Mouse (Mus musculus): ENCODE measurements around the gene Tuba1b. TPM values are rescaled to one million over a fixed set of nuclear protein-coding genes. Genes with fewer than 3 reads are reported as not detected.

Tuba1b gene
- total RNA-seq, 2 experiments from 2014 or later: 466 to 491 TPM

DNA sequence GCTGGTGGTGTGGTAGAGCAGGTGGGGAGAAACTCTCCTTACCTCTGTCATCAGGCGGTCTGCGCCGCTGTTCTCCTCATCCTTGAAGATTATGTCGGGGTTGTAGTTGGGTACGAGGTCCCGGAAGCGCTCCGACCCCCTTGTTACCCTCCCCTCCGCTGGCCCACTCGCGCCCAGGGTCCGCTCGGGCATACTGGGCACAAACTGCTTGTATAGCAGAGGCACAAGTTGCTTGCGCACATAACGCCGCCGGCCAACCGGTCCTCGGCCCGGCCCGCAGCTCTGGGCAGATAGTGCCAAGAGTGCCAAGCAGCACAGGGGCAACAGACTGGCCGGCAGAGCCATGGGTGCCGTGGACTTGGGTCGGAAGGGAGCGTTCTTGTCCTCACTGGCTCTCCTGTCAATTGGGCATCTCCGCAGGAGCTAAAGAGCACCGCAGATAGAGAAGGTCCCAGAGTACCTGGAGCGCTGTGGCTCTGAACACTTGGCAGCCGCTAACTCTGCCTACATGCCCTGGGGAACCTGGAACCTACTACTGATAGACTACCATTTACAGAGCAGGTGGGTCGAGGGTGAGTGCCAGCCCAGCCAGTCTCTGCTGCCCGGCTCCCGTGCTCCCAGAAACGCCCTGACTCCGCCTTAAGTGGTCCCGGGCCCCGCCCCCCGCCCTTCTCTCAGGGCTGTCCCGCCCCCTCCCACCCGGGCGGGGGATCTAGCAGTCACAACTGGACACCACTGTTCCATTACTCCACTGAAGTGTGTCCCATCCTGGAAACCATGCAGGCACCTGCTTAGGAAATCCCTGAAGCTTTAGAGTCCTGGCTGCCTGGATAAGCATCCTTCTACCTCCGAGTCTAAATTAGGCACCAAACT lies 36.2 kb downstream of the Tuba1b start, which contains the start of gene Dhh:
Gene Dhh (minus strand): TSS at position 613 of the 873 bp plus-strand sequence.
- Histone ChIP-seq H3K4me3 (no peak within 1 kb of the TSS; the same call in 1 of the 2 replicates), H3K27ac (no peak within 1 kb of the TSS)
- no peak for DNase-seq (ENCODE audit: low spot score in 2 of 2)
- TF ChIP-seq CTCF (conservative IDR thresholded peaks at IDR 0.05): no peak

DNA sequence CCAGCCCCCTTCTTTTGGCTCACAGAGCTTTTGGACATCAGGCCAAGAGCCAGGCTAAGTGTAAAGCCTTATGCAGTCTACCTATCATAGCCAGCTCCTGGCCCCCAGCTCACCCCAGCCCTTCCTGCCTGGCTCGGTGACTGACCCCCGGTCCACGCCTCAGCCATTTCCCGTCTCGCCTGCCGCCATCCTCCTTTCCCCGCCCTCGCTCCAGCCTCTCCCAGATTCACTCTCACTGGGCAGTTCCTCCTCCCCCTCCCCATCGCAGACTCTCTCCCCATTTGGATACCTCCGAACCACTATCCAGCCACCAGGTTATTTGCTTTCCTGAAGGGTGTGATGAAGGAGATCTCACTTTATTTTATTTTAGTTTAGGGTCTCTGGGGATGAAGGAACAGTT lies 36.9 kb downstream of the Tuba1b start:
- TF ChIP-seq CTCF (conservative IDR thresholded peaks at IDR 0.05): no peak
- DNase-seq (ENCODE audit: low spot score in 2 of 2): no peak
- Histone ChIP-seq H3K27ac (no peak overlapping the region), H3K4me3 (no peak overlapping the region)

DNA sequence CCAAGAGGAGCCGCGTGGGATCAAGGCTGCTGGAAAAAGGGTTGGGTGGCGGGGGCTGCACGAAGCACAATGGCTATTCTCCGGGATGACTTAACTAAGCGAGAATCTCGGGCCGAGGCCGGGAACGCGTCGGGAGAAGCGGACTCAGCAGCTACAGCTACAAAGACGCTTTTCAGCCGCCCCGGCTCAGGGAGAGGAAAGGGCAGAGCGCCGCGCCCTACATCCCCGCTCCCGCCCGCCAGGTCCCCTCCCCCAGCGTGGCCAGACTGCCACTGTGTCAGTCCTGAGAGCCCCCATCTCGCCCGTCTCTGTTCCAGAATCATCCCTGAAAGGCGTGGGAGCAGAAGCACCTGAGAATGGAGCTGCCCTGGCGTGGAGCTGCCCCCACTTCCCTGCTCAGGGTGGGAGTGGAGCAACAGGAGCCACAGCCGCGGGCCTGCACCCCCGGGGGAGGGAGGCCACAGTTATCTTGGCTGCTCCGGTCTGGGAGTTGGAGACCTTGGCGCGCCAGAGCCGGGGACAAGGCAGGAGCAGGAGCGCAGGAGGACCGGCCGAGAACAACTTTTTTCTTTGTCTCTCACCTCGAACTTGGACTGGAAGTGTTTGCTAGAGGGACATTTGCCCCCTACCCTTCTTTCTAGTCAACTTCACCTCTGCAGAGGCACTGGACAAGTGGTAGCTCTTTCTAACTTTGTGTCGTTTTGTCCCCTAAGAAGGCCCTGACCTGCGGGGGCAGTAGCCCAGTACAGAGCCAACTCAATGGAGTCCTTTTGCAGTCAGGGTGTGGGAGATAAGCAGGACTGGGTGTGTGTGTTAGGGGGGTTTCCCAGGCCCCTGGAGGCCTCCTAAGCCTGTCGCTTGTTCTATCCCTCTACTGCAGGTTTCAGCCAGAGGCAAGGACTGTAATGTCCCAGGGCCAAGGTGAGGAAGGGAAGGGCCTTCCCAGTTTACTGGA lies 38.5 kb downstream of the Tuba1b start:
- no peak for DNase-seq (ENCODE audit: low spot score in 2 of 2)
- H3K27ac ChIP-seq: no peak overlapping the region
- peak overlapping the region; percentile 20; the same call in 1 of the 2 replicates for H3K4me3 ChIP-seq
- no peak for TF ChIP-seq CTCF (conservative IDR thresholded peaks at IDR 0.05)

DNA sequence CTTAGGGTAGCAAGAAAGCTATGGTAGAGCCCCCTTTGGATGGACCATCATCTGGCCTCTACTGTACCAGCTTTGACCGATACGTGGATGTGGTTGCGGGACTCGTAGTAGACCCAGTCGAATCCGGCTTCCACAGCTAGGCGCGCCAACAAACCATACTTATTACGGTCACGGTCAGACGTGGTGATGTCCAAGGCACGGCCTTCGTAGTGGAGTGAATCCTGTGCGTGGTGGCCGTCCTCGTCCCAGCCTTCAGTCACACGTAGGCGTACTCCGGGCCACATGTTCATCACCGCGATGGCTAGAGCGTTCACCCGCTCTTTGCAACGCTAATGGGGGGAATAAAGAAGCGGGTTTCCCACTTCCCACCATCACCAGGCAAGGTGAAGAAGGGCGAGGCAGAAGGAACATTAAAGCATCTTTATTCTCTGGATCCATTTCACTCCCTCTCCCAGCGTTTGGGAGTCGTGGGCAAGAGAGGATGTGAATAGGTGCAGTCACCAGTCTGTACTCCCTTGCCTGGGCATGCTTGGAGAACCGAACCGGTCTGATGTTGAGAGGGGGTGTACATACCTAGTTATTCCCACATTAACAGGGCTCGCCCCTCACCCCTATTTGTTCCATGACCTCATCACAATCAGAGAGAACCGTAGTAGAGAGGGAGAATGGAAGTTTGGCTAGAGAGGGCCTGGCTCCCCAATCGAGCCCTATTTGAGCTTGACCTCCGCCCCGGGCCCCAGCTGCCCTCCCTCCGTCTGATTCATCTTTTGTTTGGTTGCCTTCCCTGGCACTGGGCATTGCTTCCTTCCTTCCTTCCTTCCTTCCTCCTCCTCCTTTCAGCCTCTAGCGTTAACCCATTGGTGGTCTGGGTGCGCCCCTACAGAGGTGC lies 39.4 kb downstream of the Tuba1b start:
- H3K4me3 ChIP-seq: peak overlapping the region; percentile 64
- H3K27ac ChIP-seq: no peak overlapping the region
- DNase-seq (ENCODE audit: low spot score in 2 of 2): no peak
- TF ChIP-seq CTCF (conservative IDR thresholded peaks at IDR 0.05): no peak

DNA sequence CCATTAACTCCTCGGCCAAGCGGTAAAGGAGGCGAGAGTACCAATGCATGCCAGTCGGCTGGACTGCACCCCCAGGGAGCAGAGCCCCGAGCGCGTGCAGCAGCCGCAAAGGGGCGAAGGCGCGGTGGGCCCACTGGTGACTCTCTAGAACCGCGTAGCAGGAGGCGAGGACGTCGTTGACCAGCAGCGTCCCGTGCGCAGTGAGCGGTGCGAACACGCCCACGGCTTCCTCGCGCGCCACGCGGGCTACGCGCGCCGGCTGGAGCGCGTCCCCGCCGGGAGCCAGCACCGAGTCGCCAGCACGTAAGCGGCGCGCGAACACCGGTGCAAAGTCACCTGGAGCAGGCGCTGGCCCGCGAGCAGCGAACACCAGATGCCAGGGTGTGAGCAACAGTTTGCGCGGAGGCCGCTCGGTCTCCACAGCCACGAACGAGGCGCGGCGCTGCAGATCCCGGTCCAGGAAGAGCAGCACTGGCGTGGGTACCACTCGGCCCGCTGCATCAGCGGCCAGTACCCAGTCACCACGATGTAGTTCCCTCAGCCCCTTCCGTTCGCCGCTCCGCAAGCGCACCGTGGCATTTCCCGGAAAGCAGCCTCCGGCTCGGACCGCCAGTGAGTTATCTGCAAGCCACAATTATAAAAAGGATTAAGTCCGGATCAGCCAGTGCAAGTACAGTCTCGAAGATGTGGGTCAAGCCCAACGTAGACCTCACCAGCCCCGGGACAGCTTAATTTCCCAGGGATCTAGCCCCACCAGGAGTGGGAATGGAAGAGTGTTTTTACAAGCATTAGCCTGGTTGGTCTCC lies 40.2 kb downstream of the Tuba1b start, which contains the start of gene Rhebl1:
Gene Rhebl1 (minus strand): TSS at position 601 of the 806 bp plus-strand sequence.
- peak; percentile 19 to 20 for DNase-seq (ENCODE audit: low spot score in 2 of 2)
- no peak for TF ChIP-seq CTCF (conservative IDR thresholded peaks at IDR 0.05)
- peak within 1 kb of the TSS; percentile 64 for H3K4me3 ChIP-seq
- H3K27ac ChIP-seq: 0 out of 2 replicates have a peak within 1 kb of the TSS, but pooled peaks have one; percentile 6

DNA sequence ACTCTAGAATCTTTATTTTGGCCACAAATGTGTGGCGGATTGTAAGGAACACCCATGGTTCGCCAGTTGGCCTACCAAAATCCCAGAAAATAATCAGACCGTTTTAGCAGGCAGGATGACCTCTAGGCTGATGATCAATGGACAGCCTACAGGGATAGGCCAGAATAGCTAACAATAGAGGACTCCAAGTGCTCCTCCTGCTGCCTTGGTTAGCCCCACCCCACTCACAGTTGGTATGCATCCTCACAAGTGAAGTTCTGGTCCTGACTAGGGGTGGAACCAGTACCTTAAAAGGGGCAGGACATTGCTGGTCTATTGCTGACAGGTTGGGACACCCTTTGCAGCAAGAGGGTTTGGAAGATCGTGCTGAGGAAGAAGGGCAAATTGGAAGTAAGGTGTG lies 41.3 kb downstream of the Tuba1b start:
- no peak for DNase-seq (ENCODE audit: low spot score in 2 of 2)
- Histone ChIP-seq H3K4me3 (no peak overlapping the region), H3K27ac (no peak overlapping the region)
- no peak for TF ChIP-seq CTCF (conservative IDR thresholded peaks at IDR 0.05)

DNA sequence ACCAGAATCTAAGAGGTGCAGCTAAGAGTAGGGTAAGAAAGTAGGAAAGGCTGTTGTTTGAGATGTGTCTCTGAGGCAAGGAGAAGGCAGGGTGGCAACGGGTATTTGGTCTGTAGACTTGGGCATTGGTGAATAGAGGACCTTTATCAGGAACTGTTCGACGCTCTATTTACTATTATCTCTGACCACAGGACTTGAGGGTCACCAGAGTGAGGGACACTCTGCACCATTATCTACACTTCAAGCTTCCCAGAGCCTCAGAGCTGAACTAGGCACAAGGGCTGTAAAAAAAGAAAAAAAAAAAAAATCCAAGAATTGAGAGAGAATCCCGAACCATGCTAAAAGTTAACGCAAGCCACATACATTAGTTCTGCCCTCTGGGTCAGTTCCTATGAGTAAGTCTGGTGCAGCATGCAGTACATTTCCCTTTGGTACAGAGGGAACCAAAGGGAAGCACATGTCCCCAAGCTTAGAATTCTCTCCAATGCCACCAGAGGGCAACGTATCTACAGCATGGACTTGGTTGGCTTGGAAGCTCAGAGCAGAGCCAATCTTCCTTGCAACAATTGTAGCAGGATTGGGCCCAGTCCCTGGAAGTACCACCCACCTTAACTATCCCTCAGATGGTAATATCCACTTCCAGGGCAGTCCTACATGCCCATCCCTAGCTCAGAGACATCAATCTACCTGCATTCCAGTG lies 42.3 kb downstream of the Tuba1b start:
- peak; percentile 74 to 76 for DNase-seq (ENCODE audit: low spot score in 2 of 2)
- H3K27ac ChIP-seq: no peak overlapping the region
- peak; percentile 95 for TF ChIP-seq CTCF (conservative IDR thresholded peaks at IDR 0.05)
- no peak overlapping the region for H3K4me3 ChIP-seq

DNA sequence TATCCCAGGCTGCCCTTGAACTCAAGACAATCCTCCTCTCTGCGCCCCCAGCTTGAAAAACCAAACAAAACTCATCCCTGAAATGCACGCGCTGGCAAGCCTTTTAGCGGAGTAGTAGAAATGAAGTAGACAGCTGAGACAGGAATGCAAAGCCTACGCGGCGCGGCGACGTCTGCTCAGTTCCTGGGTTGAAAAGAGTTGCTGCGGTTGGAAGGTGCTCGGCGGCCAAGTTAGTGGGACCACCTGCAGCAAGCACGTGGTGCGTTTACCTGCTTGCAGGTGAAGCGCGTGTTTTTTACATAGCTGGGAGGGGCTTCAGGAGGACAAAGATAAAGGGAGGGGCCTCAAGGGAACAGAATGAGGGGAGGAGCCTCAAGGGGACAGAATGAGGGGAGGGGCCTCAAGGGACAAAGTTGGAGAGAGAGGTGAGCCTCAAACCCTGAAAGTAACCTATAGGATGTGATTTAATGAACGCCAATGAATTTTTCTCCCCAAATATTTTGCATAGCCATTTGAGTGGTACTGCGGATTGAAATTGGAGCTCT lies 43.1 kb downstream of the Tuba1b start:
- no peak for DNase-seq (ENCODE audit: low spot score in 2 of 2)
- Histone ChIP-seq H3K4me3 (no peak overlapping the region), H3K27ac (no peak overlapping the region)
- TF ChIP-seq CTCF (conservative IDR thresholded peaks at IDR 0.05): no peak

DNA sequence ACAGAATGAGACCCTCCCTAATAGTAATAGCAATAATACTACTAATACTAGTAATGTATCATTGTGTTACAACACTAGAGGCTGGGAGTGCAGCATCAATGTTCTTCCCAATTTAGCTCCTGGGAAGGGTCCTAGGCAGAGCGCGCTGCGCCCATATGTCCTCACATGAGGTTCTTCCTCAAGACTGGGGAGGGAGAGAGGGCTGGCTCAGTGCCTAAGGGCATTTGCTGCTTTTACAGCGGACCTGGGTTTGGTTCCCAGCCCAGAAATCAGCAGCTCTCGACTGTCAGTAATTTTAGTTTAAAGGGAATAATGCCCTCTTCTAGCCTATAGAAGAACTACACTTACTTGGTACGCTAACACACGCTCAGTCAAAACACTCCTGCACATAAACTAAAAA lies 46.8 kb downstream of the Tuba1b start:
- TF ChIP-seq CTCF (conservative IDR thresholded peaks at IDR 0.05): no peak
- DNase-seq (ENCODE audit: low spot score in 2 of 2): no peak
- no peak overlapping the region for H3K4me3 ChIP-seq
- no peak overlapping the region for H3K27ac ChIP-seq

DNA sequence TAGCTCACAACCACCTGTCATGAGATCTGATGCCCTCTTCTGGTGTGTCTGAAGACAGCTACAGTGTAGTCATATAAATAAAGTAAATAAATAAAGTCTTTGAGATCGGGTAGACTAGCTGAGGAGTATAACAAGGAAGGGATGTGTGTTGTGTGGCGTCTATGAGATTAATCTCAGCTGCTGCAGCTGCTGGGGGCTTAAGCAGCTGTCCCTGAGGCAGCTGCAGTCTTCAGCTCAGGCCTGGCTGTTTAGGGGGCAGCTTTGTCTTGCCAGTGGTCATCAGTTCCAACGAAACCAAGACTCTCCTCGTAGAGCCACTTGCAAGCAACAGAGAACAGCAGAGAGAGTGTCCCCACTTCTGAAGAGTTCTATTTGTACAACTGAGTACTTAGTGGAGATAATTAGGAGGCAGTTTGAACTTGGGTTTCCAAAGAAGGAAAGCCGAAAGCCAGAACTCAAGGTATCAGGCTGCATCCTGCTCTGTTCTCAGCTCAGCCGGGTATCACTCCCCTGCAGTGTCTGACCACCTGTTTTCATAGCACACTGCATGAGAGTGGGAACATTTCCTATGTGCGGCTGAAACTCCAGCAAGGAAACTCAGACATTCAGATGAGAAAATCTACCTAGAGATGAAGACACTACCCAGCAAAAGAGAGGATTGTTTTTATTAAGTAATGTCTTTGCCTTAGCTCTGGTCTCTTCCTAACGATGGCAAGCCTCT lies 47.5 kb downstream of the Tuba1b start:
- 0 out of 2 replicates have a peak, but pooled peaks have one; percentile 8 for TF ChIP-seq CTCF (conservative IDR thresholded peaks at IDR 0.05)
- H3K4me3 ChIP-seq: no peak overlapping the region
- no peak for DNase-seq (ENCODE audit: low spot score in 2 of 2)
- no peak overlapping the region for H3K27ac ChIP-seq

All from layer of hippocampus, adult 2 months (tissue).